Mouse (Mus musculus) left cerebral cortex, adult 9 months (tissue): ENCODE results near the gene Esr2.
"Not testable (repeated sequence)": the region's sequence is repeated elsewhere in the genome, so short reads cannot be mapped to it uniquely, and the experiment has no call there.

ENCODE experiments used
- DNase-seq, 2 experiments: peaks; one replicate each; pipeline ENCODE4 v3.0.0; 2022; ENCODE audit warnings: low spot score in 2 of 2

Gene Esr2

DNA sequence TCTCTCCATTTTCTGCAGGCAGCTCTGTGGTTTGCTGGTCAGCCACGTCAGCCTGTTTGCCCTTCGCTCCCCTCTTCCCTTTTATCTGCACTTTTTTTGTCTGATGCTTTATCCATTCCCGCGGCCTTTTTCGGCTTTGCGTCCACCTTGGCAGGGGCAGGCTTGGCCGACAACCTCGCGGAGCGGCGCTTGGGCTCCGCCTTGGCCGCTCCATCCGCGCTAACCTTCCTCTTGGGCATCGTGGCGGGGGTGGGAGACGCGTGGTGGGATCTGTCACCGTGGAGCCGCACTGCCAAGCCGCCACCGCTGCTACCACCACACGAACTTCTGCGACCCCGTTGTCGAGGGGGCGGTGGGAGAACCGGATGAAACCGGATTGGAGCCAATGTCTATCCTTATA lies 24.7 kb downstream of the Esr2 start:
- not testable (repeated sequence) for DNase-seq

DNA sequence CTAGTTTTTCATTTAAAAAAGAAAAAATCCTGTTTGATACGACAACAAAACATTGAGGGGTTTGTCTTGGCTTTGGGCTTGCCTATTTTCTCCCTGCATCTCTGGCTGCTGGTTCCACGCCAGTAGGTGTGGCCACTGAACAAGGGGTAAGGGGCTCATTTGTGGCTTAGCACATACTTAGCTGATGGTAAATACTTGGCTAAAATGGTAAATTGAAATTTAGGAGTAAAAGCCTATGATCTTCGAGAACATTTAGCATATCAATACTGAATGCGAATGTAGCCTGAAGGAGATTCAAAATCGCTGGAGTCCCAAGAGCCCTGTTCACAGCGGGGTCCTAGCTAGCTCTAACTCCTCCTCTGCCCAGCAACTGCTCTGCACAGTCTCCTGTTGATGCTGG lies 40.4 kb downstream of the Esr2 start:
- DNase-seq = no peak

- DNase-seq = not testable (repeated sequence)
Observed at GRCm38 (mm10) chr12:76133081-76133480, 44.0 kb downstream of the Esr2 start.

GRCm38 (mm10) chr12:76132591-76132990 lies 44.5 kb downstream of the Esr2 start:
- no peak for DNase-seq

- no peak for DNase-seq
Observed at GRCm38 (mm10) chr12:76130891-76131290, 46.2 kb downstream of the Esr2 start.

DNA sequence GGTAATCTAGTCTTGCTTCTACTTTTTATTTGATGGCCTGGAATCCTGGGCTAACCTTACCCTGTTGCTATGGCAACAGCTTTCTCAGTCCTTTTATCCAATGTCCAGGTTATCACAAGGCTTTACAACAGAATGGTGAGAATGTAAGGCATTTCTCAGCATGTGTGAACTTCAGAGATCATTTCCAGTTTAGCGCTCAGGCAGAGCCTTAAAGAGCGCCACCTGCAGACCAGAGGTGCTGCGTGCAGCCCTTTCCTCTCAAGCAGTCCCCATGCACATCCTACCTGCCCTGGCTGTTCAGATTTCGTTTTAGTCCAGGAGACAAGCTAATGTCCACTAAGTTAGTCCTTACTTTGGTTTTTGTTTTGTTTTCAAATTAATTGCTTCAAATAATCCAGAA lies 46.8 kb downstream of the Esr2 start:
- DNase-seq = no peak

- no peak for DNase-seq
Observed at GRCm38 (mm10) chr12:76128831-76129230, 48.2 kb downstream of the Esr2 start.

DNA sequence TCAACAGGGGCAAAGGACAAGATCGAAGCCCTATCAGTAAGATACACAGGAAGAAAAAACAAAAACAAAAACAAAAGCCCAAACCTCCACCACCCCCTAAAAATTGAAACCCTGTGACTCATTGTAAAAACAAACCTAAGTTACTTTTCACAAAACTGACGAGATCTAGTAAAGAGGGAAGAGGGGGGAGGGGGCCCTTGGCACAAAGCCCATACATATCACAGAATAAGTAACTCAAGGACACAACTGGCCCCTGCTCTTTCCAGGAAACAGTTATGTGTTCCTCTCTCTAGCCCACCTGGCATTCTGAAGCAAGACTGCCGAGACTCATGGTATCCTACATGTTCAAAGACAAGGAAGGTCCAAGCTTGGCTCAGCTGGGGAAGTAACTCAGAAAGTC lies 48.8 kb downstream of the Esr2 start:
- DNase-seq = no peak

DNA sequence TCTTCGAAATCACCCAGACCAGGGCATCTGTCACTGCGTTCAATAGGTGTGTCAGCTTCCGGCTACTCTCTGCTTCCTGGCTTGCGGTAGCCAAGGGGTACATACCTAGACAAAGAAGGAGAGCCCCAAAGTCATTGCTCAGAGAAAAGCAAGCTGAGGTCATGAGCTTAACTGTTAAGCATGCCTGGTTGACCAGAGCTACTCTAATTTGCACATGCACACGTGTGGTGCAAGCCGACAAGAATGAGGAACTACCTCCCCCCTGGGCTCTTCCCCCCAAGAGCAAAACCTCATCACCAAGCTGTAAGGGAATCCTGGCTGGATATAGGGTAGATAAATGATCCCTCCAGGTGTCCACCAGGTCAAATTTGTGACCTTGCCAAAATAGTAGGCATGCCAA lies 53.8 kb downstream of the Esr2 start:
- no peak for DNase-seq

GRCm38 (mm10) chr12:76117632-76118153 lies 59.4 kb downstream of the Esr2 start:
- DNase-seq = peak in 1 of 2 experiments; percentile 29

DNA sequence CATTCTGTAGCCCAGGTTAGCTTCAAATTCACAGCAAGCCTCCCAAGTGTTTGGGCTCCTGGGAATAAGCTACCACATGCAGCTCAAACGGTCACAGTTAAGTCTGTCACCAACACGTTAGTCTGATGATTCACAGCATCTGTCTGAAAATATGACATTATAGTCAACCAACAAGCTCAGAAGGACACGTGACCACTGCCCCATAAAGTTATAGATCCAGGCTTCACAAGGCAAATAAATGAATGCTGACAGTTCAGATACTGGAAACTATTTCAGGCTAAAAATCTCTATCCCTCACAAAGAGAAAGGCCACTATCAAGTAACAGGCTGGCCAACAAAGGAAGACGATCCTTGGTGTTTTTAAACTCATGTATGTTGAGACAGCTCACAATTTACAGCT lies 60.5 kb downstream of the Esr2 start:
- no peak for DNase-seq

DNA sequence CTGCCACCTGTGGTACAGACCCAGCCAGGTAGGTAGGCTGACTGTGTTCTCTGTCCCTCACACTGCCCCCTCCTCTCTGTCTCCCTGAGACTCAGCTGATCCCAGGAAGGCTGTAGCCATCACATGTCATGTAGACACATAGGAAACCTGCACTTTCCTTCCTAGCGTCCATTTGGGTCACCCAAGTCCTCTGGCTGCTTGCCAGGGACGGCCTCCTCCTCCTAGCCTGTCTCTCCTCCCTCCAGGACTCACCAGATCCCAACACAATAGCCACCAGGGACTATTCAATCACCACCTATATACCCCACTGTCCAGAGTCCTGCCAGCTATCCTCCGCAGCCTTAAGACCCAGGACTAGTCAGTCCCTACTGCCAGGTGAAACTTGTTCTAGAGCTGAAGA lies 66.0 kb downstream of the Esr2 start:
- DNase-seq = no peak

- DNase-seq = no peak
Observed at GRCm38 (mm10) chr12:76109646-76110405, 67.2 kb downstream of the Esr2 start.

GRCm38 (mm10) chr12:76104596-76105351 lies 72.3 kb downstream of the Esr2 start:
- no peak for DNase-seq

DNA sequence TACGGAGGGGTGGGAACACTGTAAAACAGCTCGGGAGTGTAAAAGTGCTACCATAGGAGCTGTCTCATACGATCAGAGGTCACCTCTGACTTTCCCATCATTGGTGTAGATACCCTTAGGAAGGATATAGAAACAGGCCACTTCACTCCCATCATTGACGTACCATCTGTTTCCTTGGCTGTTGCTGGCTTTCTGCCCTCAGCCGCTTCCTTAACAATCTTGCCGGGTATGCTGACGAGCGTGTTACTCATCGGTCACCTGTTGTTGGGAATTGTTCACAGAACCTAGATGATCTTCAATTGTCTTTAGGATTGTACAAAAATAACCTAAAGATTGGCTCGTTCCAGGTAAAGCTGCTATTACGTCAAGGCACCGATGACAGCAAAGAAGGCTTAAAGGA lies 74.4 kb downstream of the Esr2 start:
- peak in 1 of 2 experiments; percentile 58 for DNase-seq

- DNase-seq = peak; percentile 10 to 56
Observed at GRCm38 (mm10) chr12:76095117-76096035, 81.7 kb downstream of the Esr2 start.

DNA sequence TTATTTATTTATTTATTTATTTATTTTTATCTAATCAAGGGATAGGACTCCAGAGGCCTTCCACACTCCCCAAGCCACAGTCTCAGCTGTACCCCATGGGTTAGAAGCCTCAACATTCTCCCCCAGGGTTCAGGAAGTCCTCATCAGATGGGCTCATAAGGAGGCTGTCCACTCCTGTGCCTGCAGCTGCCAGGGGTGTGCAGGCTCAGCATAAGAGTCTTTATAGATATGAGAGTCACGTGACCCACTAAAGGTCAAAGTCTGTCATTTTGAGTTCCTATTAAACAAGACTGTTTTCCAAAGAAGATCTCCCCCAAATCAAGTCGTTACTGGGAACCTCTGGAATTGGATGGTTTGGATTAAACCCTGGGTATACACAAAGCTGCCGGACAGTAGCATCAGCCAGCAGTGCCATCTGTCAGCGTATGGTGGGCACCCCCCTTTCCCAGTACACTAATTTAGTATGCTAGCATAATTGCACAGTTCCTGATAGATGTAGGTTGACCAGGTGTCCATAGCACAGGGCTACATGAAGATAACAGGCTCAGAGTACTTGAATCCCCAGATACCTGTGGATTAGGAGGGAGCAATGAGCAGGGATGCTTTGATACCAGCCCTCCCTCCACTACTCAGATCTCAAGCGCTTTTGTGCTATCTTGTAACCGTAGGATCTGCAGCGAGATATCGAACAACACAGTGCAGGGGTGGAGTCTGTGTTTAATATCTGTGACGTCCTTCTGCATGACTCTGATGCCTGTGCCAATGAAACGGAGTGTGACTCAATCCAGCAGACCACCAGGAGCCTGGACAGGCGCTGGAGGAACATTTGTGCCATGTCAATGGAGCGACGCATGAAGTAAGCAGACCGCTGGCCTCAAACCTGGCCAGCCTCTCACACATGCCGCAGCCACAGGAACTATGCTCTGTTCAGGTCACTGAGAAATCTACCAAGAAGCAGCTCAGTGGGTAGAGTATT lies 83.2 kb downstream of the Esr2 start:
- DNase-seq = no peak

DNA sequence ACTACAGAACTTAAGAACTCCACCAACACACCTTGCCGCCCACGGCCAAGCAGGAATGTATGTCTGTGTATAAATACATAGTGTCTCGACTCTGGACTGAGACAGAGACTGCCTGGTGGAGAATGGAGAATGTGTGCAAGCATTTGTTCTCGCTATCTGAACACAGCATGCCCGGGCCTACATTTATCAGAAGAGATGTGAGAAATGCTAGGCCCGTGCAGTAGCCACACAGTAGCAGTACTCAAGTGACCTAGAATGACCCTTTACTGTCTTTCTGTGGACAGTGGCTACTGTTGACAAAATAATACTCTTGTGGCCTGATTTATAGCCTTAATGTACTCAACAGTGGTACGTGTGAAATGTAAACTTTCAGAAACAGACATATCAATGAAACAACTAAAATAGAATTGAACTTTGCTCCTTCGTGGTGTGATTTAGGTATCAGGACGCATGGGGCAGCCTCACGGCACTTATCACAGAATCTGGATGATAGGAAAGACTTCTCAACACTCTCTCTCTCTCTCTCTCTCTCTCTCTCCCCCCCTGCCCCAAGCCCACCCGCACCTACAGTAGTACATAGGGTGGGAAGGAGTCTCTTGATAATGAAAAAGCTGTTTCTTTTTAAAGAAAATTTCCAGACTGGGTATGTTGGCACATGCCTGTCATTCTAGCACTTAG lies 84.1 kb downstream of the Esr2 start:
- no peak for DNase-seq

- DNase-seq = no peak
Observed at GRCm38 (mm10) chr12:76087025-76087424, 90.0 kb downstream of the Esr2 start.
